Mouse (Mus musculus) MEL (cell line): ENCODE measurements around the gene Gm10563. TPM values are rescaled to one million over a fixed set of nuclear protein-coding genes. Genes with fewer than 3 reads are reported as not detected.
"Not testable (repeated sequence)": the region's sequence is repeated elsewhere in the genome, so short reads cannot be mapped to it uniquely, and the experiment has no call there.

Source experiments
- DNase-seq: peaks from one replicate; pipeline ENCODE4 v3.0.0; 2011; ENCODE audit warnings: low read depth, low spot score
- H3K27ac ChIP-seq: 2 replicates; pipeline ENCODE4 v1.5.1; 2012; ENCODE audit warnings: low read depth, mild to moderate bottlenecking, control low read depth, low read length, moderate library complexity; ENCODE audit not compliant: control insufficient read depth
- H3K27me3 ChIP-seq, 2 experiments: fragments of 150-350 bp in 1 of 2; sonication (generic) in 1 of 2; 2 replicates each; pipeline ENCODE4 v1.6.1; 2012; ENCODE audit warnings: low read length in 2 of 2, mild to moderate bottlenecking in 2 of 2, improper control_type of control experiment in 1 of 2, moderate library complexity in 1 of 2; ENCODE audit not compliant: insufficient read depth in 2 of 2, control insufficient read depth in 1 of 2
- H3K36me3 ChIP-seq, 2 experiments: 2 replicates each; pipeline ENCODE4 v1.6.1; 2012 to 2014; ENCODE audit warnings: low read length in 2 of 2, improper control_type of control experiment in 1 of 2, inconsistent platforms in 1 of 2, mild to moderate bottlenecking in 1 of 2; ENCODE audit not compliant: insufficient read depth in 2 of 2, control insufficient read depth in 1 of 2
- H3K4me1 ChIP-seq, 2 experiments: fragments of 150-350 bp in 1 of 2; sonication (generic) in 1 of 2; 2 replicates each; pipeline ENCODE4 v1.6.1; 2012; ENCODE audit warnings: low read length in 2 of 2, improper control_type of control experiment in 1 of 2, mild to moderate bottlenecking in 1 of 2; ENCODE audit not compliant: insufficient read depth in 2 of 2, control insufficient read depth in 1 of 2
- H3K4me3 ChIP-seq, 2 experiments: fragments of 150-350 bp in 1 of 2; sonication (generic) in 1 of 2; 2 replicates each; pipeline ENCODE4 v1.5.1; 2012; ENCODE audit warnings: low read depth in 2 of 2, low read length in 2 of 2, mild to moderate bottlenecking in 2 of 2, moderate library complexity in 2 of 2, control low read depth in 1 of 2, improper control_type of control experiment in 1 of 2; ENCODE audit not compliant: control insufficient read depth in 1 of 2, insufficient read depth in 1 of 2
- H3K79me2 ChIP-seq: 2 replicates; pipeline ENCODE4 v1.6.1; 2012; ENCODE audit warnings: mild to moderate bottlenecking, low read length, moderate library complexity; ENCODE audit not compliant: control insufficient read depth, poor library complexity, insufficient read depth
- H3K9ac ChIP-seq: 2 replicates; pipeline ENCODE4 v1.6.1; 2012; ENCODE audit warnings: low read depth, mild to moderate bottlenecking, control low read depth, low read length, moderate library complexity; ENCODE audit not compliant: control insufficient read depth, poor library complexity, severe bottlenecking
- H3K9me3 ChIP-seq: fragments of 150-350 bp; sonication (generic); replicated peaks from 2 replicates; pipeline ENCODE4 v1.6.1; 2012; ENCODE audit warnings: mild to moderate bottlenecking, low read length, improper control_type of control experiment, moderate library complexity; ENCODE audit not compliant: insufficient read depth
- BHLHE40 ChIP-seq: IDR thresholded peaks from 2 replicates; pipeline ENCODE4 v1.6.1; 2012; ENCODE audit warnings: low read depth, mild to moderate bottlenecking, inconsistent platforms, low read length, improper control_type of control experiment, borderline replicate concordance
- CHD1 ChIP-seq: IDR thresholded peaks from 2 replicates; pipeline ENCODE4 v1.6.1; 2012; ENCODE audit warnings: low read depth, mild to moderate bottlenecking, inconsistent platforms, low read length, improper control_type of control experiment
- CHD2 ChIP-seq: IDR thresholded peaks from 2 replicates; pipeline ENCODE4 v1.6.1; 2011; ENCODE audit warnings: low read length, improper control_type of control experiment
- CTCF ChIP-seq, 3 experiments: IDR thresholded peaks in 2 of 3; conservative IDR thresholded peaks in 1 of 3; 2 replicates each; pipeline ENCODE4 v1.5.1; 2011 to 2012; ENCODE audit warnings: low read length in 3 of 3, low read depth in 2 of 3, mild to moderate bottlenecking in 2 of 3, improper control_type of control experiment in 1 of 3, inconsistent platforms in 1 of 3, mixed read lengths in 1 of 3, moderate library complexity in 1 of 3; ENCODE audit not compliant: control insufficient read depth in 1 of 3, insufficient read depth in 1 of 3, poor library complexity in 1 of 3, severe bottlenecking in 1 of 3
- E2F4 ChIP-seq: IDR thresholded peaks from 2 replicates; pipeline ENCODE4 v1.6.1; 2011; ENCODE audit warnings: low read depth, low read length, improper control_type of control experiment, borderline replicate concordance
- ELF1 ChIP-seq: IDR thresholded peaks from 2 replicates; pipeline ENCODE4 v1.6.1; 2014; ENCODE audit warnings: low read depth, mild to moderate bottlenecking, inconsistent platforms, low read length, improper control_type of control experiment, moderate library complexity
- EP300 ChIP-seq, 2 experiments: IDR thresholded peaks; 2 replicates each; pipeline ENCODE4 v1.6.1; 2011; ENCODE audit warnings: improper control_type of control experiment in 2 of 2, low read length in 2 of 2, low read depth in 1 of 2, mild to moderate bottlenecking in 1 of 2
- GATA1 ChIP-seq: IDR thresholded peaks from 2 replicates; pipeline ENCODE4 v1.6.1; 2011; ENCODE audit warnings: low read depth, low read length, improper control_type of control experiment
- HCFC1 ChIP-seq: IDR thresholded peaks from 2 replicates; pipeline ENCODE4 v1.6.1; 2012; ENCODE audit warnings: low read depth, mild to moderate bottlenecking, inconsistent platforms, low read length, improper control_type of control experiment, moderate library complexity
- JUND ChIP-seq: IDR thresholded peaks from 2 replicates; pipeline ENCODE4 v1.6.1; 2011; ENCODE audit warnings: low read depth, mild to moderate bottlenecking, improper control_type of control experiment, low read length
- KAT2A ChIP-seq: conservative IDR thresholded peaks from 2 replicates; pipeline ENCODE4 v1.6.1; 2012; ENCODE audit warnings: low read depth, low read length, improper control_type of control experiment, inconsistent platforms
- MAFK ChIP-seq: IDR thresholded peaks from 2 replicates; pipeline ENCODE4 v1.6.1; 2011; ENCODE audit warnings: low read depth, mild to moderate bottlenecking, low read length, improper control_type of control experiment, borderline replicate concordance
- MAX ChIP-seq: IDR thresholded peaks from 2 replicates; pipeline ENCODE4 v1.6.1; 2011; ENCODE audit warnings: low read length, improper control_type of control experiment
- MAZ ChIP-seq: IDR thresholded peaks from 2 replicates; pipeline ENCODE4 v1.6.1; 2012; ENCODE audit warnings: low read depth, mild to moderate bottlenecking, inconsistent platforms, low read length, improper control_type of control experiment
- MEF2A ChIP-seq: IDR thresholded peaks from 2 replicates; pipeline ENCODE4 v1.6.1; 2014; ENCODE audit warnings: low read depth, mild to moderate bottlenecking, inconsistent platforms, low read length, improper control_type of control experiment; ENCODE audit not compliant: poor library complexity, insufficient replicate concordance, severe bottlenecking; ENCODE audit errors: extremely low read depth
- MXI1 ChIP-seq: IDR thresholded peaks from 2 replicates; pipeline ENCODE4 v1.6.1; 2011; ENCODE audit warnings: mild to moderate bottlenecking, low read depth, low read length, improper control_type of control experiment
- MYC ChIP-seq: IDR thresholded peaks from 2 replicates; pipeline ENCODE4 v1.6.1; 2011; ENCODE audit warnings: low read depth, mild to moderate bottlenecking, low read length, improper control_type of control experiment, moderate library complexity
- NELFE ChIP-seq: IDR thresholded peaks from 2 replicates; pipeline ENCODE4 v1.6.1; 2011; ENCODE audit warnings: low read depth, low read length, improper control_type of control experiment
- NRF1 ChIP-seq: IDR thresholded peaks from 2 replicates; pipeline ENCODE4 v1.6.1; 2014; ENCODE audit warnings: low read depth, mild to moderate bottlenecking, inconsistent platforms, low read length, improper control_type of control experiment, moderate library complexity; ENCODE audit not compliant: poor library complexity, insufficient read depth, severe bottlenecking
- POLR2A ChIP-seq, 2 experiments: IDR thresholded peaks; 2 replicates each; pipeline ENCODE4 v1.6.1; 2011 to 2012; ENCODE audit warnings: low read length in 2 of 2, mild to moderate bottlenecking in 2 of 2, control low read depth in 1 of 2, improper control_type of control experiment in 1 of 2, low read depth in 1 of 2, moderate library complexity in 1 of 2; ENCODE audit not compliant: control insufficient read depth in 1 of 2, insufficient read depth in 1 of 2, poor library complexity in 1 of 2
- POLR2AphosphoS2 ChIP-seq: IDR thresholded peaks from 2 replicates; pipeline ENCODE4 v1.6.1; 2011; ENCODE audit warnings: low read length, improper control_type of control experiment
- POLR2AphosphoS5 ChIP-seq: IDR thresholded peaks from 2 replicates; pipeline ENCODE4 v1.6.1; 2012; ENCODE audit warnings: low read depth, borderline replicate concordance, mild to moderate bottlenecking, inconsistent platforms, low read length, moderate library complexity, mixed read lengths
- RCOR1 ChIP-seq: IDR thresholded peaks from 2 replicates; pipeline ENCODE4 v1.6.1; 2012; ENCODE audit warnings: low read depth, mild to moderate bottlenecking, inconsistent platforms, low read length, improper control_type of control experiment
- SIN3A ChIP-seq: IDR thresholded peaks from 2 replicates; pipeline ENCODE4 v1.6.1; 2012; ENCODE audit warnings: low read length, improper control_type of control experiment, inconsistent platforms
- SMC3 ChIP-seq: IDR thresholded peaks from 2 replicates; pipeline ENCODE4 v1.6.1; 2011; ENCODE audit warnings: low read depth, low read length, improper control_type of control experiment
- USF2 ChIP-seq, 2 experiments: IDR thresholded peaks; 2 replicates each; pipeline ENCODE4 v1.6.1; 2011 to 2012; ENCODE audit warnings: improper control_type of control experiment in 2 of 2, low read length in 2 of 2, borderline replicate concordance in 1 of 2, inconsistent platforms in 1 of 2, low read depth in 1 of 2, mild to moderate bottlenecking in 1 of 2; ENCODE audit not compliant: insufficient read depth in 1 of 2
- ZMIZ1 ChIP-seq: IDR thresholded peaks from 2 replicates; pipeline ENCODE4 v1.6.1; 2012; ENCODE audit warnings: low read depth, mild to moderate bottlenecking, inconsistent platforms, low read length, improper control_type of control experiment, moderate library complexity
- ZNF384 ChIP-seq: IDR thresholded peaks from 2 replicates; pipeline ENCODE4 v1.6.1; 2012; ENCODE audit warnings: low read depth, mild to moderate bottlenecking, inconsistent platforms, low read length, improper control_type of control experiment
- polyA plus RNA-seq, 2 experiments: library from polyadenylated mRNA; stranded (reverse) in 1 of 2; unstranded in 1 of 2; fragments of >175 nt in 1 of 2; fragments of >200 nt in 1 of 2; gene quantifications; 2 replicates each; pipeline versions ENCODE4 v1.2.1 to v1.2.4; 2012; ENCODE audit warnings: low replicate concordance in 2 of 2, low read depth in 1 of 2; ENCODE audit not compliant: insufficient read length in 2 of 2, insufficient read depth in 1 of 2, missing spikeins in 1 of 2
- total RNA-seq: library from RNA; depleted of rRNA; stranded (reverse); fragments of 300-350 nt; gene quantifications from 2 replicates; pipeline ENCODE4 v1.2.3, GENCODE M21; 2012; rRNA removed

Gm10563 gene
- total RNA-seq (not detected in 2 replicates), polyA plus RNA-seq (not detected)

DNA sequence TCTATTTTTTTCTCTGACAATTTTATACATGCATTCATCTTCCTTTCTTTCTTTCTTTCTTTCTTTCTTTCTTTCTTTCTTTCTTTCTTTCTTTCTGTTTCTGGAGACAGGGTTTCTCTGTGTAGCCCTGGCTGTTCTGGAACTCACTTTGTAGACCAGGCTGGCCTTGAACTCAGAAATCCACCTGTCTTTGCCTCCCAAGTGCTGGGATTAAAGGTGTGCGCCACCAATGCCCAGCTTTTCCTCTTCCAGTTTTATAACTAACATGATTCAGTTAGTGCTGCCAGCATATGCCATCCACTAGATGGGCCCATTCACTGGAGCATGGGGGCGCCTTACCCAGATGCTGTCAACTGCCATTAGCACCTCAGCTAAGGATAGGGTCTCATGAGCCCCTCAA, at the start of gene Gm10563:
Gene Gm10563, minus strand, starts transcription at position 101 of the 400 bp plus-strand sequence.
- H3K79me2 ChIP-seq, H3K27ac ChIP-seq, H3K9ac ChIP-seq, H3K4me1 ChIP-seq, H3K4me3 ChIP-seq, H3K9me3 ChIP-seq, DNase-seq, H3K27me3 ChIP-seq: not testable (repeated sequence)
- peaks cover 0 to 21% of the 10 kb centered on the region in 2 experiments; a peak in 2 of 4 replicates for H3K36me3 ChIP-seq

DNA sequence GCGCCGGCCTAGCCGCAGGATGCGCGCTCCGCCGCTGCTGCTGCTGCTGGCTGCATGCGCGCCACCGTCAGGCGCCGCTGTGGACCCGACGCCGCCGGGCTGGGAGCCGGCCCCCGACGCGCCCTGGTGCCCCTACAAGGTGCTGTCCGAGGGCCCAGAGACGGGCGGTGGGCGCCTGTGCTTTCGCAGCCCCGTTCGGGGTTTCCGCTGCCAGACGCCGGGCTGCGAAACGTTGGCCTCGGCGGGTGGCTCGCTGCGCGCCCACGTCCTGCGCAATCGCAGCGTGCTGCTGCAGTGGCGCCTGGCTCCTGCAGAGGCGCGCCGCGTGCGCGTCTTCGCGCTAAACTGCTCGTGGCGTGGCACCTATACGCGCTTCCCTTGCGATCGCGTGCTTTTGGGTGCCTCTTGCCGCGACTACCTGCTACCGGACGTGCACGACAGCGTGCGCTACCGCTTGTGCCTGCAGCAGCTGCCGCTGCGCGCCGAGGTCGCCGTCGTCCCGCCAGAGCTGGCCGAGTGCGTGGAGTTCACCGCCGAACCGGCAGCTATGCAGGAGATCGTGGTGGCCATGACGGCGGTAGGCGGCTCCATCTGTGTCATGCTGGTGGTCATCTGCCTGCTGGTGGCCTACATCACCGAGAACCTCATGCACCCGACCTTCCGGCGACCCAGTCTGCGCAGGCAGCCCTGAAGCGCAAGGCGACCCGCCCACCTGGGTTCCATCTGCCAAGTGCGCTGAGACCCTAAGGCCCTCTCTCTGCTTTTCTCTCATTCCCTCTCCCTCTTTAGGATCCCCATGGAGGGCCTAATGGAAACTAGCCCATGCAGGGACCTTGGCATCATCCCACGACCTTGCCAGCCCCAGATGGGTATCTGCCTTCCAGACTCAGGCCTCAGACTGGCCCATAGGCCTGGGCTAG, 49.5 kb upstream of the Gm10563 start:
- H3K79me2 ChIP-seq = no peaks in the 10 kb centered on the region; the same call in 1 of the 2 replicates
- TF ChIP-seq MAX (peak; percentile 69), MAZ (no peak), MXI1 (no peak; the same call in 1 of the 2 replicates), ELF1 (no peak), MYC (no peak), BHLHE40 (no peak), NRF1 (peak; percentile 67), CHD1 (no peak), RCOR1 (no peak), JUND (no peak), SIN3A (0 out of 2 replicates have a peak, but pooled peaks have one; percentile 2), E2F4 (no peak), MAFK (no peak), NELFE (0 out of 2 replicates have a peak, but pooled peaks have one; percentile 12), ZNF384 (no peak), EP300 (IDR thresholded peaks at IDR 0.05; ENCODE audit: low read depth in 1 of 2, low read length in 2 of 2) (no peak), POLR2AphosphoS5 (no peak), MEF2A (no peak), KAT2A (no peak), USF2 (IDR thresholded peaks at IDR 0.05; ENCODE audit: borderline replicate concordance in 1 of 2, insufficient read depth in 1 of 2, low read depth in 1 of 2, low read length in 2 of 2) (no peak), GATA1 (no peak), POLR2AphosphoS2 (no peak), CHD2 (no peak), ZMIZ1 (no peak), CTCF (IDR thresholded peaks at IDR 0.05 in 2 of 3, conservative IDR thresholded peaks at IDR 0.05 in 1 of 3; ENCODE audit: control insufficient read depth in 1 of 3, insufficient read depth in 1 of 3, low read depth in 2 of 3, low read length in 3 of 3, poor library complexity in 1 of 3, severe bottlenecking in 1 of 3) (0 out of 6 replicates have a peak, but pooled peaks of 1 of the 3 experiments have one; percentile 10), POLR2A (IDR thresholded peaks at IDR 0.05; ENCODE audit: control insufficient read depth in 1 of 2, insufficient read depth in 1 of 2, low read depth in 1 of 2, low read length in 2 of 2, poor library complexity in 1 of 2) (0 out of 4 replicates have a peak, but pooled peaks of 1 of the 2 experiments have one; percentile 36), SMC3 (no peak), HCFC1 (no peak)
- H3K27me3 ChIP-seq = peaks cover 0 to 5% of the 10 kb centered on the region in 2 experiments; a peak in 2 of 4 replicates
- peaks cover 0 to 2% of the 10 kb centered on the region in 2 experiments; a peak in 1 of 4 replicates for H3K36me3 ChIP-seq
- peaks cover 0 to 9% of the 10 kb centered on the region in 2 experiments; a peak in 1 of 4 replicates for H3K4me1 ChIP-seq
- H3K27ac ChIP-seq = no peak overlapping the region
- H3K9me3 ChIP-seq = no peaks in the 10 kb centered on the region
- peak overlapping the region; percentile 53 to 70 for H3K4me3 ChIP-seq
- peak; percentile 67 for DNase-seq
- H3K9ac ChIP-seq = peak overlapping the region; percentile 68
